Mouse (Mus musculus) thymus, adult 2 months (tissue): ENCODE results near the gene Pcbp2. TPM values are rescaled to one million over a fixed set of nuclear protein-coding genes. Genes with fewer than 3 reads are reported as not detected.

ENCODE experiments used
- DNase-seq: peaks from one replicate; pipeline ENCODE4 v3.0.0; 2021
- H3K27ac ChIP-seq: fragments of 200-500 bp; 2 replicates; pipeline ENCODE4 v1.5.1; 2012; ENCODE audit warnings: low read length, control low read depth; ENCODE audit not compliant: control insufficient read depth, insufficient read depth
- H3K27me3 ChIP-seq: fragments of 200-500 bp; 2 replicates; pipeline ENCODE4 v1.6.1; 2012; ENCODE audit warnings: mild to moderate bottlenecking, low read length, moderate library complexity, mixed read lengths; ENCODE audit not compliant: control insufficient read depth, insufficient read depth
- H3K36me3 ChIP-seq: fragments of 200-500 bp; 2 replicates; pipeline ENCODE4 v1.6.1; 2012; ENCODE audit warnings: mild to moderate bottlenecking, low read length, moderate library complexity; ENCODE audit not compliant: control insufficient read depth, insufficient read depth
- H3K4me1 ChIP-seq: fragments of 200-500 bp; replicated peaks from 2 replicates; pipeline ENCODE4 v1.6.1; 2012; ENCODE audit warnings: low read length; ENCODE audit not compliant: control insufficient read depth, insufficient read depth
- H3K4me3 ChIP-seq: fragments of 200-500 bp; 2 replicates; pipeline ENCODE4 v1.5.1; 2012; ENCODE audit warnings: mild to moderate bottlenecking, low read length, control low read depth, moderate library complexity; ENCODE audit not compliant: control insufficient read depth, insufficient read depth
- CTCF ChIP-seq: fragments of 200-500 bp; IDR thresholded peaks from 2 replicates; pipeline ENCODE4 v1.5.1; 2012; ENCODE audit warnings: mild to moderate bottlenecking, control low read depth, low read length, moderate library complexity, borderline replicate concordance; ENCODE audit not compliant: control insufficient read depth, poor library complexity, insufficient read depth; ENCODE audit errors: extremely low read depth
- POLR2A ChIP-seq: fragments of 200-500 bp; IDR thresholded peaks from 2 replicates; pipeline ENCODE4 v1.6.1; 2012; ENCODE audit warnings: mild to moderate bottlenecking, low read length, control low read depth, moderate library complexity; ENCODE audit not compliant: control insufficient read depth, poor library complexity, insufficient read depth; ENCODE audit errors: extremely low read depth
- whole genome bisulfite sequencing: fragments of 180-500 bp; shearing (Covaris S2); methylation state at CpG from one replicate; pipeline ENCODE4 v1.1.7; 2018; 5-methylcytosine and 5-hydroxymethylcytosine counted together
- polyA plus RNA-seq: library from polyadenylated mRNA; depleted of rRNA; stranded (reverse); fragments of >200 nt; gene quantifications from 2 replicates; pipeline ENCODE4 v1.2.3, GENCODE M21; 2012

Pcbp2 gene
- polyA plus RNA-seq, 1 experiment: 846 TPM

DNA sequence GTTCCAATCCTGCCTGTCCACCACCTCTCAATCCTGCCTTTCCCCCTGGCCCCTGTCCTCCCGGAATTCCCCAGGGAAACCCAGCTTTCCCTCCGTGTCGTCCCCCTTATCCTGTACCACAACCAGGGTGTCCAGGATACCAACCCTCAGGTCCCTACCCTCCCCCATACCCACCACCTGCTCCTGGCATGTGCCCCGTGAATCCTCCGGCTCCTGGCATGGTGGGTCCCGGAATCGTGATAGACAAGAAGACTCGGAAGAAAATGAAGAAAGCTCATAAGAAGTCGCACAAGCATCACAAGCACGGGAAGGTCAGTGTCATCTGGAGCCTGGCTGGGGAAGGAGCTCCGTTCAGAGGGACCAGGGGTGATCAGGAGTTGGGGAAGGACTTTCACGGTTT, 9.9 kb upstream of the Pcbp2 start:
- H3K27ac ChIP-seq: no peak overlapping the region

DNA sequence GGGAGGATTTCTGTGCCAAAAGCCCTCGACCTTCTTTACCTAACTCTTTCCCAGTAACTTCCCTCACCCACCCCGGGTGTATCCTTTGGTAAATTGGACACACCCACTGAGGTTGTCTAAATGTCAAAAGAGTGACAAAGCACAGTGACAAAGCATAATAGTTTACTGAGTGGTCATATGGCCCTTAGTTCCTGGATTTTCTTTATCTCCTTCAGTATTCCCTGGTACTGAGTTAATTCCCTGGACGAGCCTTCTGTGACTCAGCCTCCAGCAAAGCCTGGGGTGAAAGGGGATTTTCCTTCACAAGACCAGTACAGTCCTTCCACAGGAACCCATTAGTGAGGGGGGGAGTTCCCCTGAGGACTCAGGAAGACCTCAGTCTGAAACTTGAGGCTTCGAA, 9.4 kb upstream of the Pcbp2 start:
- Histone ChIP-seq H3K27ac (no peak overlapping the region), H3K36me3 (no peaks in the 10 kb centered on the region), H3K4me1 (peaks cover 27% of the 10 kb centered on the region), H3K4me3 (no peak overlapping the region), H3K27me3 (no peaks in the 10 kb centered on the region)
- WGBS: 17% methylated on average over 4 of the region's 4 CpGs
- TF ChIP-seq CTCF: no peak
- no peak for TF ChIP-seq POLR2A
- no peak for DNase-seq

More for the DNA sequence above, 9.9 kb upstream of the Pcbp2 start:
- Histone ChIP-seq H3K36me3 (no peaks in the 10 kb centered on the region), H3K27me3 (no peaks in the 10 kb centered on the region), H3K4me1 (peaks cover 27% of the 10 kb centered on the region), H3K4me3 (peak overlapping the region; percentile 0; the same call in 1 of the 2 replicates)
- no peak for TF ChIP-seq CTCF
- TF ChIP-seq POLR2A: no peak
- 53% methylated on average over 12 of the region's 12 CpGs for WGBS
- DNase-seq: no peak

GRCm38 (mm10) chr15:102461430-102462075, 8.8 kb upstream of the Pcbp2 start:
- TF ChIP-seq CTCF: no peak
- TF ChIP-seq POLR2A: no peak
- WGBS: 73% methylated on average over 9 of the region's 9 CpGs
- Histone ChIP-seq H3K4me3 (no peak overlapping the region), H3K4me1 (peaks cover 27% of the 10 kb centered on the region), H3K27ac (no peak overlapping the region; the same call in 1 of the 2 replicates), H3K36me3 (no peaks in the 10 kb centered on the region), H3K27me3 (no peaks in the 10 kb centered on the region)
- no peak for DNase-seq

DNA sequence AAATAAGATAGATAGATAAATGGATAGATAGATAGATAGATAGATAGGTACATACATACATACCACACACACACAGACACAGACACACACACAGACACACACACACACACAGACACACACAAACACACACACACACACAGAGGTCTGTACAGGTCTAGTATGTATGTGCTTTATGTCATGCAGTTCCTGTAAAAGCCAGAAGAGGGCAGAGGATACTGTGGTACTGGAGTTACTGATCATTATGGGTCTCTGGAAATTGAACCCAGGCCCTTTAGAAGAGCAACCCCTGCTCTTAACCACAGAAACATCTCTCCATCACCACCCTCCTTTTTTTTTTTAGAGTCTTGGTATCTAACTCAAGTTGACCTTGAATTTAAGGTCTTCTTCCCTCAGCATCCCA, 6.7 kb upstream of the Pcbp2 start:
- Histone ChIP-seq H3K27ac (no peak overlapping the region), H3K4me3 (no peak overlapping the region), H3K36me3 (no peaks in the 10 kb centered on the region), H3K4me1 (peaks cover 19% of the 10 kb centered on the region), H3K27me3 (no peaks in the 10 kb centered on the region)
- TF ChIP-seq CTCF (no peak), POLR2A (no peak)
- DNase-seq: peak; percentile 44

GRCm38 (mm10) chr15:102468675-102469370, 1.5 kb upstream of the Pcbp2 start:
- over 99% methylated on average over 9 of the region's 9 CpGs for WGBS
- Histone ChIP-seq H3K27ac (no peak overlapping the region), H3K4me1 (no peaks in the 10 kb centered on the region), H3K36me3 (peaks cover 5% of the 10 kb centered on the region; the same call in 1 of the 2 replicates), H3K27me3 (no peaks in the 10 kb centered on the region), H3K4me3 (no peak overlapping the region)
- DNase-seq: no peak
- TF ChIP-seq POLR2A (no peak), CTCF (no peak)

GRCm38 (mm10) chr15:102470605-102471294, 411 bp downstream of the Pcbp2 start:
- H3K4me3 ChIP-seq: peak overlapping the region; percentile 78
- peak overlapping the region; percentile 82 for H3K27ac ChIP-seq
- no peaks in the 10 kb centered on the region for H3K4me1 ChIP-seq
- H3K36me3 ChIP-seq: peaks cover 24% of the 10 kb centered on the region
- TF ChIP-seq POLR2A (0 out of 2 replicates have a peak, but pooled peaks have one; percentile 8), CTCF (0 out of 2 replicates have a peak, but pooled peaks have one; percentile 17)
- peak; percentile 75 for DNase-seq
- WGBS: 1% methylated on average over 52 of the region's 67 CpGs
- H3K27me3 ChIP-seq: no peaks in the 10 kb centered on the region
